Mouse (Mus musculus): ENCODE measurements around the gene Aurkaip1.
A peak's percentile ranks its signal among the peaks of the same experiment; 100 is the strongest.

Gene Aurkaip1

GRCm38 (mm10) chr4:155854991-155855390 is 23.9 kb downstream of the Aurkaip1 start:
- no peak for DNase-seq

- no peak for DNase-seq
These were observed 25.0 kb downstream of the Aurkaip1 start for GRCm38 (mm10) chr4:155856071-155856470.

DNA sequence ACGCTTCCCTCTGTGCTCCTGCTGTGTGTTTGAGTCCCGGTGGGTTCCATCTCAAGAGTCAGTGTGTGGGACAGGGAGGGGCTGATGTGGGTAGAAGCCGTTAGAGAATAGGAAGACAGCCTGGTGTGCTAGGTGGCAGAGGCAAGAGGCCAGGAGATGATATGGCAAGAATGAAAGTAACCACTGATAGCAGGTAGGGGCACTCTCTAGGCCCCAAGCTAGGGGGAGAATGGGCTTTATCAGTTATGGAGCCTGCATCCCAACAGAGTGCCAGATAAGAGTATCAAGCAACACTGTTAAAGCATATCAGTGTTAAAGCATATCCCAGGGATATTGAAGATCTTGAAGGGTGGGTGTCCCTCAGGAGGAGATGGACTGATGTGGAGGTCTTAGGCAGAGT is 25.8 kb downstream of the Aurkaip1 start:
- DNase-seq: no peak

- DNase-seq: no peak
These were observed 28.2 kb downstream of the Aurkaip1 start for GRCm38 (mm10) chr4:155859318-155859717.

DNA sequence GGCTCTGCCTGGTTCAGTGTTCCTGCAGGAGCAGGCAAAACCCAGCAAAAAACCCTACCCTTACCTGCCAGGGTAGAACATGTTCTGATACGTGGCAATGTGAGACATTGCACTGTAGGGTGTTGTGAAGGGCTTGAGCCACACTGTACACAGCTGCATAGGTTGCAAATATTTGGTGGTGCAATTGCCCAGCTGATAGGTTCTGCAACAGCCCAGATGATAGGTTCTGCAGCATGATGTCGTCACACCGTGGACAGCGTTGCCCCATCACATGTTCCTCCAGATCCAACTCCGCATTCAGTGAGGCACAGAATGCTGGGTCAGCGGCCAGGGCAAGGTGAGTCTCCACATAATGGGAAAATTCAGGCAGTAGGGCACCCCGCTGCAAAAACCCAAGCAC is 30.7 kb downstream of the Aurkaip1 start:
- no peak for DNase-seq

- DNase-seq: no peak
These were observed 31.9 kb downstream of the Aurkaip1 start, which contains the start of gene Tas1r3 for GRCm38 (mm10) chr4:155863001-155863400. Tas1r3 (minus strand) TSS chr4:155863362.

- DNase-seq: no peak
These were observed 37.7 kb downstream of the Aurkaip1 start for GRCm38 (mm10) chr4:155868614-155869298.

DNA sequence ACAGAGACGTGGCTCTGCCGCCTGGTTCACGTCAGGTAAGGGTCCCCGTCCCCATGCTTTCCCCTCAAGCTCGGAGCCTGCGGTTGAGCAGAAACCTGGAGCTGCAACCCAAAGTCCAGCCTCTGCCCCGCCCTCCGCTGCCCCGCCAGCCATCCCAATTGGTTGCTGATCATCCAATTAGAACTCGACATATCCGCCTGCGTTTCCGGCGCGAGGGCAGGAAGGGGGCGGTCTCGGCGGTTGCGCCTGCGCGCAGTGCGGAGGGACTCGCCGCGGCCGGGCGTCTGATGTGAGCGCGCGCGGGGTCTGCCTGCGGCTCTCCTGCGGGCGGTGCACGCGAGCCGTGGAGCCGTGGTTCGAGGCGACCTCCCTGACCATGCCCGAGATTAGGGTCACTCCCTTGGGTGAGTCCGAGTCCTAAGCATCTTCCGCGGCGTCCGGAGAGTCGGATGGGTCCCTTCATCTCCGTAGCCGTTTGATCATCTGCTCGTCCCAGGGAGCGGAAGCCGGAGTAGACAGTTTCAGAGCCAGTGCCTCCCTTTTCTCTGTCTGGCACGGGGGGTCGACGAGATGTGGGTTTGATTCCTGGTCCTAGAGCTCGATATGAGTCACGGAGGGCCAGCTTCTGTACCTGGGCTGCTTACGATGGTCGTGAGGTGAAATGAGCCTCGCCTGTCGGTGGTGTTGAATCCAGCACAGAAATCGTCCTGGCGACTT is 38.4 kb downstream of the Aurkaip1 start, which contains the start of the genes Cptp and Ints11:
Gene Cptp, minus strand, starts transcription at position 124 of the 717 bp plus-strand sequence.
Gene Ints11, plus strand, starts transcription at position 230 of the 717 bp plus-strand sequence.
- DNase-seq: peak; percentile 93 to 94

- no peak for DNase-seq
These were observed 40.3 kb downstream of the Aurkaip1 start for GRCm38 (mm10) chr4:155871404-155871803.
